Mouse (Mus musculus): ENCODE results near the gene Epm2a. TPM values are rescaled to one million over a fixed set of nuclear protein-coding genes. Genes with fewer than 3 reads are reported as not detected.

Epm2a gene
- total and polyA plus RNA-seq, 3 experiments = 0.25 to 0.31 TPM; not detected in 1

- Histone ChIP-seq H3K27ac (ENCODE audit: control insufficient read depth, low read depth, low read length) (no peak overlapping the region), H3K9me3 (replicated peaks; ENCODE audit: insufficient read depth, low read length) (no peaks in the 10 kb centered on the region), H3K27me3 (ENCODE audit: control insufficient read depth in 1 of 2, insufficient read depth in 2 of 2, low read length in 2 of 2) (no peaks in the 10 kb centered on the region), H3K9ac (ENCODE audit: control insufficient read depth, low read depth, low read length, poor library complexity, severe bottlenecking) (no peak overlapping the region), H3K79me2 (ENCODE audit: control insufficient read depth, insufficient read depth, low read length, poor library complexity) (no peaks in the 10 kb centered on the region), H3K4me1 (ENCODE audit: control insufficient read depth in 1 of 2, insufficient read depth in 2 of 2, low read length in 2 of 2) (peaks cover 17 to 27% of the 10 kb centered on the region in 2 experiments), H3K4me3 (ENCODE audit: control insufficient read depth in 1 of 2, insufficient read depth in 1 of 2, low read depth in 2 of 2, low read length in 2 of 2) (no peak overlapping the region), H3K36me3 (ENCODE audit: control insufficient read depth in 1 of 2, insufficient read depth in 2 of 2, low read length in 2 of 2) (peaks cover 0 to 26% of the 10 kb centered on the region in 2 experiments; a peak in 2 of 4 replicates)
- no peak for DNase-seq (ENCODE audit: low read depth, low spot score)
- TF ChIP-seq MAFK (IDR thresholded peaks at IDR 0.05; ENCODE audit: borderline replicate concordance, low read depth, low read length) (peak; percentile 84), HCFC1 (IDR thresholded peaks at IDR 0.05; ENCODE audit: low read depth, low read length) (no peak)
Measured at GRCm38 (mm10) chr10:11319446-11319970, 23.7 kb upstream of the Epm2a start.

- H3K27ac ChIP-seq (ENCODE audit: control insufficient read depth, low read depth, low read length) = peak overlapping the region; percentile 40
- DNase-seq (ENCODE audit: low read depth, low spot score) = peak; percentile 38
- TF ChIP-seq BHLHE40 (IDR thresholded peaks at IDR 0.05; ENCODE audit: borderline replicate concordance, low read depth, low read length) = peak; percentile 36; the same call in 1 of the 2 replicates
- peak; percentile 77 for TF ChIP-seq MXI1 (IDR thresholded peaks at IDR 0.05; ENCODE audit: low read depth, low read length)
- 0 out of 2 replicates have a peak, but pooled peaks have one; percentile 9 for TF ChIP-seq NRF1 (IDR thresholded peaks at IDR 0.05; ENCODE audit: insufficient read depth, low read depth, low read length, poor library complexity, severe bottlenecking)
- TF ChIP-seq MAX (IDR thresholded peaks at IDR 0.05; ENCODE audit: low read length) = peak; percentile 49
- TF ChIP-seq EP300 (IDR thresholded peaks at IDR 0.05; ENCODE audit: low read depth in 1 of 2, low read length in 2 of 2) = peak; percentile 67 to 78
- TF ChIP-seq MYC (IDR thresholded peaks at IDR 0.05; ENCODE audit: low read depth, low read length) = peak; percentile 85
- TF ChIP-seq ELF1 (IDR thresholded peaks at IDR 0.05; ENCODE audit: low read depth, low read length) = 0 out of 2 replicates have a peak, but pooled peaks have one; percentile 15
- peak; percentile 76 for TF ChIP-seq ETS1 (IDR thresholded peaks at IDR 0.05; ENCODE audit: low read depth, low read length)
- TF ChIP-seq MEF2A (IDR thresholded peaks at IDR 0.05; ENCODE audit: extremely low read depth, insufficient replicate concordance, low read depth, low read length, poor library complexity, severe bottlenecking) = no peak
- TF ChIP-seq TCF12 (IDR thresholded peaks at IDR 0.05; ENCODE audit: low read depth, low read length) = peak; percentile 65
- no peak for TF ChIP-seq CHD2 (IDR thresholded peaks at IDR 0.05; ENCODE audit: low read length)
- TF ChIP-seq POLR2A (IDR thresholded peaks at IDR 0.05; ENCODE audit: control insufficient read depth in 1 of 2, insufficient read depth in 1 of 2, low read depth in 1 of 2, low read length in 2 of 2, poor library complexity in 1 of 2) = no peak
- TF ChIP-seq SIN3A (IDR thresholded peaks at IDR 0.05; ENCODE audit: low read length) = peak; percentile 75
- peak; percentile 92 for TF ChIP-seq GATA1 (IDR thresholded peaks at IDR 0.05; ENCODE audit: low read depth, low read length)
- TF ChIP-seq USF1 (IDR thresholded peaks at IDR 0.05; ENCODE audit: low read depth, low read length) = no peak
- peak; percentile 22; the same call in 1 of the 2 replicates for TF ChIP-seq RCOR1 (IDR thresholded peaks at IDR 0.05; ENCODE audit: low read depth, low read length)
Measured at GRCm38 (mm10) chr10:11322316-11322715, 20.9 kb upstream of the Epm2a start.

More at GRCm38 (mm10) chr10:11322316-11322715, 20.9 kb upstream of the Epm2a start:
- no peaks in the 10 kb centered on the region for H3K79me2 ChIP-seq (ENCODE audit: control insufficient read depth, insufficient read depth, low read length, poor library complexity)
- no peaks in the 10 kb centered on the region for H3K27me3 ChIP-seq (ENCODE audit: control insufficient read depth in 1 of 2, insufficient read depth in 2 of 2, low read length in 2 of 2)
- no peak overlapping the region for H3K4me3 ChIP-seq (ENCODE audit: control insufficient read depth in 1 of 2, insufficient read depth in 1 of 2, low read depth in 2 of 2, low read length in 2 of 2)
- peaks cover 0 to 27% of the 10 kb centered on the region in 2 experiments; a peak in 2 of 4 replicates for H3K36me3 ChIP-seq (ENCODE audit: control insufficient read depth in 1 of 2, insufficient read depth in 2 of 2, low read length in 2 of 2)
- H3K9me3 ChIP-seq (replicated peaks; ENCODE audit: insufficient read depth, low read length) = no peaks in the 10 kb centered on the region
- peaks cover 17 to 29% of the 10 kb centered on the region in 2 experiments for H3K4me1 ChIP-seq (ENCODE audit: control insufficient read depth in 1 of 2, insufficient read depth in 2 of 2, low read length in 2 of 2)
- H3K9ac ChIP-seq (ENCODE audit: control insufficient read depth, low read depth, low read length, poor library complexity, severe bottlenecking) = no peak overlapping the region
